Mouse (Mus musculus): ENCODE results near the gene Fut4. TPM values are rescaled to one million over a fixed set of nuclear protein-coding genes. Genes with fewer than 3 reads are reported as not detected.
"Not testable (repeated sequence)": the region's sequence is repeated elsewhere in the genome, so short reads cannot be mapped to it uniquely, and the experiment has no call there.

Gene Fut4
- polyA plus RNA-seq, 1 experiment from 2014 or later: 6.4 TPM

DNA sequence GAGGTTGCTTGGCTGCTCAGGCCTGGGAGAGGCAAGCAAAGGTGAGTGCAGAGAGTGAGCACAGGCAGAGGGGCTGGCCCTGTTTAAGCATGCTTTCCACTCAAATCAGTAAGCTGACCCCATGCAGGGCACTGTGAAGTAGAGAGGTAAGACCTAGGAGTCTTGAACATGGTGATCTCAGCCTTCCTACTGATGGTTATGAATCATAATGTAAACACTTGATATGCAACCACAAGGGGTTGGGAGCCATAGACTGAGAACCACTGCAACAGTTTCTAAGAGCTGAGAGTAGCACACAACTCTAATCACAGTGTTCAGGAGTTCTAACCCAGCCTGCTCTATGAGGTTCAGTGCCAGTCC is 33.9 kb downstream of the Fut4 start:
- no peak for DNase-seq (ENCODE audit: low spot score)
- no peak overlapping the region for H3K4me3 ChIP-seq
- H3K4me1 ChIP-seq: 0 out of 2 replicates have a peak, but pooled peaks cover 3% of the 10 kb centered on the region
- no peak overlapping the region for H3K27ac ChIP-seq
- H3K9me3 ChIP-seq (replicated peaks): no peaks in the 10 kb centered on the region
- H3K36me3 ChIP-seq: no peaks in the 10 kb centered on the region
- no peaks in the 10 kb centered on the region for H3K27me3 ChIP-seq (ENCODE audit: low read depth, poor library complexity, severe bottlenecking)

- WGBS: 76% methylated on average over 14 of the region's 14 CpGs
- no peaks in the 10 kb centered on the region for H3K9me3 ChIP-seq (replicated peaks)
These were observed 34.4 kb downstream of the Fut4 start for GRCm38 (mm10) chr9:14717689-14718331.

GRCm38 (mm10) chr9:14715258-14715657 is 36.9 kb downstream of the Fut4 start:
- DNase-seq (ENCODE audit: low spot score): no peak
- Histone ChIP-seq H3K4me3 (no peak overlapping the region), H3K36me3 (no peaks in the 10 kb centered on the region), H3K27ac (no peak overlapping the region), H3K4me1 (0 out of 2 replicates have a peak, but pooled peaks cover 3% of the 10 kb centered on the region), H3K27me3 (ENCODE audit: low read depth, poor library complexity, severe bottlenecking) (no peaks in the 10 kb centered on the region), H3K9me3 (replicated peaks) (no peaks in the 10 kb centered on the region)
- 92% methylated on average over 15 of the region's 15 CpGs for WGBS

More at GRCm38 (mm10) chr9:14717689-14718331, 34.4 kb downstream of the Fut4 start:
- H3K4me3 ChIP-seq: no peak overlapping the region
- H3K36me3 ChIP-seq: no peaks in the 10 kb centered on the region
- H3K27ac ChIP-seq: no peak overlapping the region
- no peaks in the 10 kb centered on the region for H3K27me3 ChIP-seq (ENCODE audit: low read depth, poor library complexity, severe bottlenecking)
- DNase-seq (ENCODE audit: low spot score): no peak
- H3K4me1 ChIP-seq: 0 out of 2 replicates have a peak, but pooled peaks cover 3% of the 10 kb centered on the region

DNA sequence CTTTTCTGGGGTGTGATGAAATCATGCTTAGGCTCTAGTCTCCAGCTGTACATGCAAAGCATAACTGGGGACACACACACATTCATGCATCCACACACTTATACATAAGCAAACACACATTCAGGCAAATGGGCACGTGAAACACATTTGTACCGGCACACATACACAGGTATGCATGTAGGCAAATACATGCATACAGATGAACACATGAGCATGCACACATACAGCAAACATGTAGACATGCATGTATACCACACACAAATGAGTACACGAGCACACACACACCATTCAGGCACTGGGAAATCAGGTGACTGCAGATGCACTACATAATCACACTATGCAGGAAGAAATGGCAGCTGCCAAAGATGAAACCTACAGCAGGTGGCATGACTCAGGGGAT is 41.3 kb downstream of the Fut4 start:
- no peaks in the 10 kb centered on the region for H3K9me3 ChIP-seq (replicated peaks)
- no peaks in the 10 kb centered on the region for H3K36me3 ChIP-seq
- H3K27me3 ChIP-seq (ENCODE audit: low read depth, poor library complexity, severe bottlenecking): no peaks in the 10 kb centered on the region
- 0 out of 2 replicates have a peak, but pooled peaks cover 3% of the 10 kb centered on the region for H3K4me1 ChIP-seq
- DNase-seq (ENCODE audit: low spot score): no peak
- H3K4me3 ChIP-seq: no peak overlapping the region
- WGBS: 87% methylated on average over 3 of the region's 3 CpGs
- no peak overlapping the region for H3K27ac ChIP-seq

GRCm38 (mm10) chr9:14705321-14706162 is 46.7 kb downstream of the Fut4 start:
- no peaks in the 10 kb centered on the region for H3K27me3 ChIP-seq (ENCODE audit: low read depth, poor library complexity, severe bottlenecking)
- no peaks in the 10 kb centered on the region for H3K4me1 ChIP-seq
- no peaks in the 10 kb centered on the region for H3K36me3 ChIP-seq
- 85% methylated on average over 13 of the region's 13 CpGs for WGBS
- no peaks in the 10 kb centered on the region for H3K9me3 ChIP-seq (replicated peaks)
- no peak overlapping the region for H3K27ac ChIP-seq
- DNase-seq (ENCODE audit: low spot score): no peak
- no peak overlapping the region for H3K4me3 ChIP-seq

DNA sequence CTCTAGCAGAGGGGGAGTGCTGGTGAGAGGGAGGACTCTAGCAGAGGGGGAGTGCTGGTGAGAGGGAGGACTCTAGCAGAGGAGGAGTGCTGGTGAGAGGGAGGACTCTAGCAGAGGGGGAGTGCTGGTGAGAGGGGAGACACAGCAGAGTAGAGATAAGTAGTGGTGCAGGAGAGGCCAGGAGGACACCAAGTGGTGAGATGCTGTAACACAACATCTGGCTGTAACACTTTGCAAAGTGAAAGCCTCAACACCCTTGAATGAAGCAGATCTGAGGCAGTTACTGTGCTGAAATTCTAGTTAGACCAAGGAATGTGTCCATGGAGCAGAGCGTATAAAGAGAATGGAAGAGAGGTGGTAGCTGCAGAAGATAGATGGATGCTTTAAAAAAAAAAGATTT is 51.4 kb downstream of the Fut4 start:
- H3K4me1 ChIP-seq; H3K36me3 ChIP-seq; H3K27ac ChIP-seq; H3K4me3 ChIP-seq; DNase-seq (ENCODE audit: low spot score); H3K9me3 ChIP-seq (replicated peaks); H3K27me3 ChIP-seq (ENCODE audit: low read depth, poor library complexity, severe bottlenecking): not testable (repeated sequence)
- WGBS: 98% methylated on average over 1 of the region's 1 CpGs

GRCm38 (mm10) chr9:14699288-14699640 is 52.9 kb downstream of the Fut4 start:
- Histone ChIP-seq H3K27ac (no peak overlapping the region), H3K36me3 (no peaks in the 10 kb centered on the region), H3K4me3 (no peak overlapping the region), H3K27me3 (ENCODE audit: low read depth, poor library complexity, severe bottlenecking) (no peaks in the 10 kb centered on the region), H3K4me1 (no peaks in the 10 kb centered on the region), H3K9me3 (replicated peaks) (no peaks in the 10 kb centered on the region)
- no peak for DNase-seq (ENCODE audit: low spot score)
- 54% methylated on average over 7 of the region's 7 CpGs for WGBS

DNA sequence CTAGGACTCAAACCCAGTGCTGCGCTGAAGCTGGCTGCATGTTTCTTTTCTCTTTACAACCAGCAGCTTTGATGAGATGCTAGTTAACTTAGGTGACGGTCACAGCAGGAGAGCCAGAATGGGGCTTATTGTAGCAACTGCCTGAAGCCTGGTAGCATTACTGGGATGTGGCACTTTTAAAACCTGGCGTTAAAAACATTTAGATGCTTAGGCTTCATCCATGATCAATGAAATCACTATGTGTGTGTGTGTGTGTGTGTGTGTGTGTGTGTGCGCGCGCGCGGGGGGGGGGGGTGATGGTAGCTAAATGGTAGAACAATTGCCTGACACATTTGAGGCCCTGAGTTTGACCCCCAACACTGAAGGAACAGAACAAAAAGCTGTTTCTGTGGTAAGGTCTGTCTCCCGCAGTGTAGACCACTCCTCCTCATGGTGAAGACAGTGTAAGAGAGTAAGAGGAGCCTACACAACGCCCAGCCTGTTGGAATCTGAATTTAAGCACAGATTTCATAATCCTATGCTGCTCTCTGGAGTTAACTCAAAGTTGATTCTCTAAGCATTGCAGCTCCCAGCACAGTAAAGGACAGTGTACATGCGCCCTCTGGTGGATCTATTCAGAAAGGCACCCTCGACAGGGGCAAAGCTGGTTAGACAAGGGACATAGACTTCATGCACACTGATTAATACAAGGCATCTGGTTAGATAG is 53.5 kb downstream of the Fut4 start:
- Histone ChIP-seq H3K4me1 (no peaks in the 10 kb centered on the region), H3K27me3 (ENCODE audit: low read depth, poor library complexity, severe bottlenecking) (no peaks in the 10 kb centered on the region), H3K4me3 (no peak overlapping the region), H3K36me3 (no peaks in the 10 kb centered on the region), H3K9me3 (replicated peaks) (no peaks in the 10 kb centered on the region), H3K27ac (no peak overlapping the region)
- 52% methylated on average over 12 of the region's 12 CpGs for WGBS
- DNase-seq (ENCODE audit: low spot score): peak; percentile 94

Other genes with a start within 250 kb of the Fut4 start
- gene Amotl1, start 107.3 kb downstream of the Fut4 start, polyA plus RNA-seq (2016; fragmentation: Nextera tagmentation; extraction: Ambion mirVana): 24.9 and 32.1 TPM in 2 replicates
- not detected in 2 replicates for gene Piwil4, start 11.7 kb downstream of the Fut4 start, polyA plus RNA-seq (2016; fragmentation: Nextera tagmentation; extraction: Ambion mirVana)
- not detected in 2 replicates for gene 1700012B09Rik, start 18.6 kb upstream of the Fut4 start, polyA plus RNA-seq (2016; fragmentation: Nextera tagmentation; extraction: Ambion mirVana)
- 40.1 and 42.9 TPM in 2 replicates for gene Mre11a, start 32.3 kb upstream of the Fut4 start, polyA plus RNA-seq (2016; fragmentation: Nextera tagmentation; extraction: Ambion mirVana)
- gene Ankrd49, start 32.5 kb upstream of the Fut4 start, polyA plus RNA-seq (2016; fragmentation: Nextera tagmentation; extraction: Ambion mirVana): 40.7 and 46.8 TPM in 2 replicates
- 0.08 TPM in 1 of 2 replicates, not detected in the other for gene Gpr83, start 107.8 kb upstream of the Fut4 start, polyA plus RNA-seq (2016; fragmentation: Nextera tagmentation; extraction: Ambion mirVana)
- gene Izumo1r, start 151.6 kb upstream of the Fut4 start, polyA plus RNA-seq (2016; fragmentation: Nextera tagmentation; extraction: Ambion mirVana): 0.20 TPM in 1 of 2 replicates, not detected in the other